Mouse (Mus musculus) cerebellum, postnatal 25 days (tissue): ENCODE data around the gene Fxn.

Experiments used
- DNase-seq, 2 experiments: peaks; one replicate each; pipeline ENCODE4 v3.0.0; 2021; ENCODE audit warnings: mixed read lengths in 2 of 2

Gene Fxn

GRCm38 (mm10) chr19:24280601-24281228 is at the start of gene Fxn:
Gene Fxn (minus strand): TSS chr19:24280605.
- DNase-seq: peak in 1 of 2 experiments; percentile 55

DNA sequence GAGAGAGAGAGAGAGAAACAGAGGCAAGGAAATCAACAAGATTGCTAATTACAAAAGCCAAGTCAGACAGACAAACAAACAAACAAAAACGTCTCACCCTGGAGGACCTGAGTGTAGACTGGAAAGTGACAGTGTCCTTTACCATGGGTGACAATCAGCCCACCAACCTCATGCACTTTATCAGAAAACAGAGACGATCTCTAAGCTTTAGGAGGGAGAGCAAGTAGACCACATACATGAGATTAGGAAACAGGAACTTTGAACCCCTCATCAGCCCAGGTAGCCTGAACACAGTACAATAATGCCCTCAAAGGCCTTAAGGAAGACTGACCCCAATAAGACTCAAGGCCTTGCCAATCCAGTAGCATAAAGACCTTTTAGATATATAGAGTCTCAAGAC is 47.5 kb upstream of the Fxn start:
- no peak for DNase-seq

DNA sequence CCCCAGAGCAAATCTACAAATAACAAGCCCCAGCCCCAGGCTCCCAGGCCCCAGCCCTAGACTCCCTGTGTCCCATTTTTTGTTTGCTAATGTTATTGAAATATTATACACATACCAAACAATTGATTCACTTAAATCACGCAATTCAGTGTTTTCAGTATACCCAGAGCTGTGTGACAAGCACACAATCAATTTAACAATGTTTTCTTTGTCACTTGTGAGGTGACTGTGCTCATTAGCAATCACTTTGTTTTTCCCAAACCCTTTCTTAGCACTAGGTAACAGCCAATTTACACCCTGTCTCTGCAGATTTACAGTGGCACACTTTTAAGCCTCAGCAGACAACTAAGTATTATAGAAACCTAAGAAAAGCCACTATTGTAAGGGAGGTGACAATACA is 46.6 kb upstream of the Fxn start:
- no peak for DNase-seq

DNA sequence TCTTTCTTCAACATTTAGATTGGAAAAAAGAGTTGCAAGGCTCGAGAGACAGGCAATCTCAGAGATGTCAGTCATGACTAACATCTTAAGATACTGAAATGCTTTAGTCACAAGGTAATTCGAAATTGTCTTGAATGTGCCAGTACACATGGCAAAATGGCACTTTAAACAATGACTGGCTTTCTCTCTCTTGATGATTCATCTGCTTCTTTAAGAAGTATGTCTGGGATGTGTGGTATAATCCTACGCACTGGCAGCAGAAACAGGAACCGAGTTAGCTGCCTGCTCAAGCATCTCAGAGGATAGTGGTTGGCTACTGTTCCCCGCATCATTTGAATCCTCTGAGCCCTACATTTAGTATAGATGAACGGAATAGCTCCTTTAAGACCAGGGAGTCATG is 45.3 kb upstream of the Fxn start:
- DNase-seq: no peak

DNA sequence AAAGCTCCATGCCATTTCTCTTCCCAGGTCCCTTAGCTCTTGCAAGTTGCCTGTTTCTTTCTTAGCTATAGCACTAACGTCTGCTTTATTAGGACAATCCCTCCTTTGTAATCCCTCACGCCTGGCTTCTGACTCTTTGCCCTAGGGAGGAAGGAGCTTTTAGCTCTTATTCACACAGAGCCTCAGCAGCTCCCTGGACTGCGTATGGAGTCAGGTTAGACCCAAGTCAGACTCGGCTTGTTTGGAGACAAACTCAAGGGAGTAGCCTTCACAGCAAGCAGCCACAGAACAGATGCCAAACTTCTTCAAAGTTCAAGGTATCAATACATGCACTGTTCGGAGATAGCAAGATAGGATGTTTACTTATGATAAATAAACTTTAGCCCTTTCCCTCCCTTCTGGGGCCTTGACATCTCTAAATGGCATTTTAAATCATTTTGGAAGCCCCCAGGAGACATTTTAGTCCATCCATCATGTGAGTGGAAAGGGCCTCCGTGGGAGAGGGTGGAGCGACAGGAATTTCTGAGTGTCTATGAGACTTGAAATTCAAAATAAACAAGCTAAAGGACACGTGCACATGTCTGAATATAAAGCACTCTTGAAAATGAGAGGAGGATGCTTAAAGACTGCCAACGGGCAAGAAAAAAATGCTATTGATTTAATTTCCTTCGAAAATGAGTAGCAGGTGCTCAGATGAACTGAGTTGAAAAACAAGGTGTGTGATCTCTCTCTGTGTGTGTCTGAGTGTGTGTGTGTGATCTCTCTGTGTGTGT is 43.6 kb upstream of the Fxn start:
- DNase-seq: no peak

DNA sequence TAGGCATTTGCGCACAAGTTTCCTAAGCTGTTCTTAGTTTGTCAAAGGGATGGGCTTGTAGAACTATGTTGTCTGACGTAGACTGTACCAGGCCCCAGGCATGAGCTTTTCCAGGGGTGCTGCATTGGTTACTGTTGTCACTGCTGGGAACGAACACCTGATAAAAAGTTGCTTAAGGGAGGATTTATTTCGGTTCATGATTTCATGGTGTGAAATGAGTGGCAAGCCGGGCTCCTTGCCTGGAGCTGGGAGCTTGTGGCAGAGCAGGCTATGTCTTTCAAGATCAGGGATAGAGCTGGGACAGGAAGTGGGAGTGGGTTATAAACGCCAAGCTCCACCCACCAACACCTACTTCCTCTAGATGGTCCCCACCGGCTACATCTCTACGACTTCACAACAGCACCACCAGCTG is 41.5 kb upstream of the Fxn start:
- DNase-seq: no peak

- DNase-seq: no peak
Measured at GRCm38 (mm10) chr19:24321211-24321899, 41.0 kb upstream of the Fxn start.

GRCm38 (mm10) chr19:24318172-24318571 is 37.8 kb upstream of the Fxn start:
- DNase-seq: no peak

DNA sequence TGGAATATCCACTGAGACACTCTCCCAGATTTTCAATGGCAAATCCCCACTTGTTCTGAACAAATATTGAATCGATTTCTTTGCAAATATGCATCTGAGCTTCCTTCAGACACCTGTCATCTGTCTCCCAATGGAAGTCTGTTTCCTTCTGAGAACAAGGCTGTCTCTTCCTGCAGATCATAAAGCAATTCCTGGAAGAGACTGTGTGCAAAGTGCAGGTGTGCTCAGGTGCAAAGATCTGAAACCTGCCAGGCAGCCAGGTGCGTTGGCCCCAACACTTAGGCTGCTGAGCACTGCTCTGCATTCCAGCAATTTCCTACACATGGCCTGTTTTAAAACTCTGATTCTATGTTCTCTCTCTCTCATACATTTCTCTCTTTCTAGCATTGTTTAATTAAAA is 37.3 kb upstream of the Fxn start:
- no peak for DNase-seq

DNA sequence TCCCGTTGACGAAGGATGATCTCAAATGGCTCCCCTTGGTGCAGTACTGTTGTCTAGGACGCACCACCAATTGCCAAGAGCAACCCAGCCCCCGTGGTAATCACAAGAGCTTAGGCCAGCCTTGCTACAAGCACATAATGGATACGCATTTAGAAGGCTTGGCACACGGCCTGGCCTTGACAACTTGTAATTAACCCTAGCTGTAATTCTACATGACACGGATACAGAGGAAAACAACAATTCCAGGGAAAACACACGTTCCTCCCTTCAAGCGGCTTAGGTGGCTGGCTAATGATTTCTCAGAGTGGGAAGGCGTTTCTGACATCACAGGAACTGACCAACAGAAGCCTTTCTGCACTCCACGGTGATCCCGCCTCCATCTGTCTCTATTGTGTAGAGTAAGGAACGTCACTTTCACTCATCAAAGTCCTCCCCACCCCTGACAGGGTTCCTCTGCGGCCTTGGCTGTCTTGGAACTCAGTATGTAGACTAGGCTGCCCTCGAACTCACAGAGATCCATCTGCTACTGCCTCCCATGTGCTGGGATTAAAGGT is 36.7 kb upstream of the Fxn start:
- peak; percentile 27 to 47 for DNase-seq

DNA sequence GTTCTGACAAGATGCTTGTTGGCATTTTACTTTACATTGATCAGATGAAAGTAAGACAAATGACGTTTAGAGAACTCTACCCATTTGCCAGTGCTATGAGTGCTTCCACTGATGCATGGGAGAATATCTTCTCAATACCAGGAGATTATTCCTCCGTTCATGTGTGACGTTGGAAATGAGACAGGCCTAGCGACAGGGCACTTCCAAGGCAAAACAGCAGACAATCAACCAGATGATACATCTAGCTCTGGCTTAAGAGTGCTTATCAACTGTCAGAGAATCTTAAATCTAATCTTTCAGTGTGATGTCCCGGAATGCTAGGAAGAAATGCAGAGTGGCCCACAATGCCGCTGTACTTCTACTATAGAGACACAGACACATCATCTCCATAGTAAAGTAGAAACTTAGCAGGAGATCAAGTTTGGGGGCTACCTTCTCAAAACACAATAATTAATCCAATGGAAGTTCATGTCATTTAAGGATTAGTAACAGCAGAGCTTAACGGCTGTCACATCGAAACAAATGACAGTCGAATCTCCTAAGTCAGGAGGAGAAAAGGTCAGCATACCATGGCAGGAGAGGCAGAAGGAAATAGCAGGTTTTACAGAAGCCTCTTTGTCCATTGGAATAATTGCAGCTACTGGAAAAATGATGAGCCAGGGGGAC is 35.8 kb upstream of the Fxn start:
- no peak for DNase-seq

GRCm38 (mm10) chr19:24315234-24315633 is 34.8 kb upstream of the Fxn start:
- DNase-seq: no peak

DNA sequence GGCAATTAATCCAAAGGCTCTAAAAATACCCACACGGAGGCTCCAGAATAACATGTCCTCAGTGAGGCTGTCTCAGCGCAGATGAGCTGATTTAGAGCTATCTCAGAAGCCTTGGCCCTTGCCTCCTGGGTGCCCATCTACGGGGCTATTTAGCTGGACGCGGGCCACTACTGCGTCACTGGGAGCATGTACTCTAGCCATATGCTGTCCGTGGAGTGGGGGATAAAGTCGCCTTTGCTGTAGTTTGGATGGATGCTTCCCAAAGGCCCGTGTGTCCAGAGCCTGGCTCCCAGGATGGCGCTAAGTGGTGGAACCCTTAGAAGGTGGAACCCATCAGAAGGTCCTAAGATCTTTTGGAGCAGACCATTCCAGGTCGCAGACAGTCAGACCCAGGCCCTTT is 34.3 kb upstream of the Fxn start:
- peak; percentile 57 to 69 for DNase-seq

DNA sequence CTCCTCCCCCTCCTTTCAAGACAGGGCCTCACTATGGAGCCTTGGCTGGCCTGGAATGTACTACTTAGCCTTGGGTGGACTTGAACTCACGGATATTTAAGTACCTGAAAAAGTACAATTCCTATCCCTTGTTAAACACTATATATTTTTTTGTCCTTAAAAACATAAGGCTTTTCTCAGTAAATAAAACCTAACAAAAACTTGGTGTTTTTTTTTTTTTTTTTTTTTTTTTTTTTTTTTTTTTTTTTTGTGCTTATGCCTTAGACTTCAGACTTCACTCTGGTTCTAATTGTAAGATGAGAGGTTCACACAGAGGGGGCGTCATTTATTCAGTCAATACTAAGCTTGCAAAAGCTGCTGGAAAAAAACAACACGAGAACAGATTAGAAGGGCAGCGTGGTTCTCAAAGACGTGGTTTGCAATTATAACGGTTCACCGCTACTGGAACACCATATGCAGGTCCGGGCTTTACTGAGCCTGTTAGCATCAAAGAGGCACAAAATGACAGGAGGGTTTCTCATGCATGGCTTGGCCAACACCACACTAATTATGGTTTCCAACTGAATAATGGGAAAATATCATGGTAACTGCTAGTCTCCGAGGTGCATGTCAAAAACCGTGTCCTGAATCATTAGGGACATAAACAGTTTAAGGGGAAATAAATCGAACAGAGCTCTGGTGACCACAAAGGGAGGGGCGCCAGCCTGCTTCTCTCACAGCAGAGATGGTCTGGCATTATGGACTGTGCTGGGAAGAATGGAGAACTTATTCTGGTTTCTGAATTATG is 32.3 kb upstream of the Fxn start:
- peak; percentile 49 to 55 for DNase-seq

GRCm38 (mm10) chr19:24312046-24312445 is 31.6 kb upstream of the Fxn start:
- no peak for DNase-seq

DNA sequence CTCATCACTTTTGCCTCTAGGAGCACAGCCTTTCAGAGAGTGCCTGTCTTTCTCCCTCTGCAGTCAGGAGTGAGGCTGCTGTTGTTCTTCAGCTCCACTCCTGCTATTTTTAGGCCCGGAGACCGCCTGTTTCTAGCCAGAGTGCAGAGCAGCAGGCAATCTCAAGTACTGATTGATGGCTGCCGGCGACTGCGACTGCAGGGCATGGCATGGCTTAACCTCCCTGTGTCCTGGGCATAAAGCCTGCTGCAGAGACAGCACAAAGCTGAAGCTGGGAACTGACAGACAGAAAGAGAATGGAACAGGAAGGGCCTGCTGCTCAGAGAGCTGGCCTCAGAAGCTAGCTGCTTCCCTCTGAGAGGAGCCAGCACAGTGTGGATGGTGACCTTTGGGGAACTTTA is 27.9 kb upstream of the Fxn start:
- DNase-seq: peak; percentile 74 to 75

- peak in 1 of 2 experiments; percentile 37 for DNase-seq
Measured at GRCm38 (mm10) chr19:24307271-24308221, 27.1 kb upstream of the Fxn start.

GRCm38 (mm10) chr19:24306351-24306750 is 25.9 kb upstream of the Fxn start:
- DNase-seq: no peak

GRCm38 (mm10) chr19:24302198-24302597 is 21.8 kb upstream of the Fxn start:
- DNase-seq: no peak

GRCm38 (mm10) chr19:24301768-24302148 is 21.4 kb upstream of the Fxn start:
- DNase-seq: no peak
